Mouse (Mus musculus) heart, adult 9 months (tissue): ENCODE data around the gene Zp3.

Experiments used
- DNase-seq, 2 experiments: peaks; one replicate each; pipeline ENCODE4 v3.0.0; 2022; ENCODE audit warnings: low spot score in 2 of 2

The Zp3 gene

GRCm38 (mm10) chr5:135979904-135980303 lies at the start of gene Zp3:
Zp3 (plus strand) TSS chr5:135980099.
- DNase-seq: no peak

- DNase-seq: no peak
These were observed 48.4 kb upstream of the Zp3 start for GRCm38 (mm10) chr5:135931526-135931925.

DNA sequence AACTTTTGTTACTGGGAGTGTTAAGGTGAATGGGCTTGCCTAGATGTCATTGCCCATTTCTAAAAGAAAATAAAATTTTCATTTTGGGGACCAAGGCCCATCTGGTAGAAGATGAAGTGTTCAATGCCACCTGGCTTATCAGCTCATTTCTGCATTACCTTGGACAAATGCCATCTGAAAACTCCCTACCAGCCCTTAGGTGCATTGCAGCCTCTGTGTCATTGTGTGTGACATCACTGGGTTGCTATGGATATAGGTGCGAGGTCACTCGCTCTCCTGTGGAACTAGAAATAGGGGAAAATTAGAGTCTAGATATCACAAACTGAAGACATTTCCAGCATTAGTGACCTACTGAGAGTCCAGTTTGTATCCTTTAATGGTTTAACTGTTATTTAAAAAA lies 47.5 kb upstream of the Zp3 start:
- no peak for DNase-seq

DNA sequence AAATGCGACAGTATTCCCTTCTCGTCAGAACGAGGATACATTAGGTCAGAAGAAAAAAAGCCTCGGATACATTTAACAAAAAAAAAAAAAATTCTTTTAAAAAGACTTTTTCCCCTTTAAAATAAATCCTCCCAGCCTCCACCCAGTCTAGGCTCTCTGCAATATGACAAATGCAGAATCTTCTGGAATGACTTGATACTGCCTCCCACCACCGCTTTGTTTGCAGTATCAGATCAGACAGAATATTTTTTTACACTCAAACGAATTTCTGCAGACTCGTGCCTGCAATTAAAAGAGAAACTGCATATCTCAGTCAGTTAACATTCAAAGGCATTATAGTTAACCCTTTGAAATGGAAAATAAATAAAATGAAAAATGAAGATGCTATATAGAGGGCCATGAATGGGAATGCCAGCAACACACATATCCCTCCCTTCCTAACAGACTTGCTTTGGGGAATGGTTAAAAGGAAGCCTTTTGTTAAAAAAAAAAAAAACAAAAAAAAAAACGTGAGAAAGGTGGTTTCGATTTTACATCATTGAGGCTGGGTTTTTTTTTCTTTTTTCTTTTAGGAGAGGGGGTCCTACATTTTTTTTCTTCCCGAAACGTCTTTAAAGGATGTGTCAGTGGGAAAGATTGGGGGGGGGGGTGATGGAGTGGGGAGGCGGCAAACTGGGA lies 46.5 kb upstream of the Zp3 start:
- DNase-seq: no peak

DNA sequence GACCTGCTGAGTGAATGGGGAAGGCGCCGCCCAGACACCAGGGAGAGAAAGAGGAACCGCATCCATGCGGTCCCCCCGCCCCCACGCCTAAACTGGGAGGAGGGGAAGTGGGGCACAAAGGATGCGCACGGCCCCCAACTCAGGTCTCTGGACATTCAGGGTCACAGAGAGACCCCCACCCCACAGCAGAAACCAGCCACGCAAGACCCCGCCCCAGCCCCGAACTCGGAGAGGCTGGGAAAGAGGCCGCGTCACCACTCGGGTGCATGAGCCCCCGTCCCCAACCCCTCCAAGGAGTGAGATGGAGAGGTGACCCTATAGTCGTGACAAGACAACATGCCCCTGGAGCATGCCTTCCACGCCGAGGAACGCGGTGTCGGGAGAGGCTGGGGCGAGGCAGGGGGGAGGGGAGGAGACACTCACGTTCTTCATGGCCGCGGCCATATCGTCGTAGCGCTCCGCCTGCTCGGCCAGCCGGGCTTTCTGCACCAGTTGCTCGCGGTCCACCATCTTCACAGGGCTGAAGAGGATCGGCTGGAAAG lies 45.9 kb upstream of the Zp3 start:
- DNase-seq: peak; percentile 61 to 68

DNA sequence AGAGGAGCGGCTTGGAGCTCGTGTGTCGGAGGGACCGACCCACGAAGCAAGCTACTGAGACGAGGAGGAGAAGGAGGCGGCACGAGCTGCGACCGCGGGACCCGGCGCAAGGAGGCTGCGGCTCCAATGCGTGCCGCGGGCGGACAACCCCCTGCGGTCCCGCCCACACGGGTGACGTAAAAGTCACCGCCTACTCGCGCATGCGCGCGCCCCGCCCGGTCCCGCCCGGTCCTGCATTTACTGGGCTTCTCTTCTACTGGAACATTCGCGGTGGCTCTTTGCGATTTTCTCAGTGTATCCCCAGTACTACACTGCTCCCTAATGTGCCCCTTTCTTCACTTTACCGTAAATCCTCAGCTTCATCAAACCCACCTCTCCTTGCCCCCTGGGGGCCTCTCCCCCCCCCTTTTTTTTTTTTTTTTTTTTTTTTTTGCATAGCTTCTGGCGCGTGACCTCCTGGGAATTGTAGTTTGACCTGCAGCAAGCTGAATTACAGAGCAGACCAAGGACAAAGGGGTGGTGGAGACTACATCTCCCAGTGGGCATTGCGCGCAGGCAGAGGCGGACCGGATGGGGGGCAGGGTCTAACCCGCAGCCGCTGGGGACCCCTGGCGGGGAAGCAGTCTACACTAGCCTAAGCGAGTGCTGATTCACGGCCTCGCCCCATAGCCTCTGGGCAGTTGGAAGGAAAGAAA lies 45.3 kb upstream of the Zp3 start, which contains the start of gene Ywhag:
Gene Ywhag (minus strand): TSS at position 136 of the 695 bp plus-strand sequence.
- DNase-seq: peak; percentile 97

DNA sequence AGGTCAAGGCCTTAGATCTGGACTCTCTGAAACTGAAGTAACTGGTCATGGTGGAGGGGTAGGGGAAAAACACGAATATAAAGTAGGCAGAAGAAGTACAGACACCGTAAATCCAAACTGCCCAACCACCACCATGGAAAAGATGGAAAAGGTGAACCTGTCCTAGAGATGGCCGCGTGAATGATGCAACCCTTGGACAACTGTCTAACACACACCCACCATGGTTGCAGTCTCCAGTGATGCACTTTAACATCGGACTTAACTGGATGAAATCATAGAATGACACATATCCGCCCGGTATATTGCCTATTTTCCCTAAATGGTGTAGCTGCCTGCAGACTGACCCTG lies 44.7 kb upstream of the Zp3 start:
- no peak for DNase-seq

- no peak for DNase-seq
These were observed 44.2 kb upstream of the Zp3 start for GRCm38 (mm10) chr5:135935641-135936190.

- no peak for DNase-seq
These were observed 39.3 kb upstream of the Zp3 start for GRCm38 (mm10) chr5:135940587-135940986.

GRCm38 (mm10) chr5:135942710-135943109 lies 37.2 kb upstream of the Zp3 start:
- DNase-seq: no peak

DNA sequence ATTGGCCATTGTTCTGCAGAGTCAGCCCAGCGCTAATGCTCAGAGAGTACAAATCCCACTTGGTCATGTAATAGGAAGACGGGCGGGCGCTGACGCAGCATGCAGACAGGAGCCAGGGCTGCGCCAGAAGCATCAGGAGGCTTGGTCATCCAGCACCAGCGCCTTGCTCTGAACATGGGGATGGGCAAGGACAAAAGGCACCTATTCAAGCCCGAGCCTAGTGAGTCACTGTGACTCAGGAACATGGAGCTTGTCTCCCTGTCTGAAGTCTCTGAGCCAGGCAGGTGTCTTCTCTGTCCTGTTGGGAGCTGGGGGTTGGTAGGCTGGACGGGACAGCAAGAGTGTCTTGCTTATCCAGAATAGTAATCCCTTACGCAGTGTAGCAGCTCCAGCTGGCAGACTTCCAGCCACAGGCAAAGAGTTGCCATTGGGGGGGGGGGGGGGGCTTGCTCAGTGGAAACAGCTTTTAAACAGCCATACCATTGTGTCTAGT lies 33.9 kb upstream of the Zp3 start:
- DNase-seq: no peak

GRCm38 (mm10) chr5:135946621-135947020 lies 33.3 kb upstream of the Zp3 start:
- DNase-seq: no peak

DNA sequence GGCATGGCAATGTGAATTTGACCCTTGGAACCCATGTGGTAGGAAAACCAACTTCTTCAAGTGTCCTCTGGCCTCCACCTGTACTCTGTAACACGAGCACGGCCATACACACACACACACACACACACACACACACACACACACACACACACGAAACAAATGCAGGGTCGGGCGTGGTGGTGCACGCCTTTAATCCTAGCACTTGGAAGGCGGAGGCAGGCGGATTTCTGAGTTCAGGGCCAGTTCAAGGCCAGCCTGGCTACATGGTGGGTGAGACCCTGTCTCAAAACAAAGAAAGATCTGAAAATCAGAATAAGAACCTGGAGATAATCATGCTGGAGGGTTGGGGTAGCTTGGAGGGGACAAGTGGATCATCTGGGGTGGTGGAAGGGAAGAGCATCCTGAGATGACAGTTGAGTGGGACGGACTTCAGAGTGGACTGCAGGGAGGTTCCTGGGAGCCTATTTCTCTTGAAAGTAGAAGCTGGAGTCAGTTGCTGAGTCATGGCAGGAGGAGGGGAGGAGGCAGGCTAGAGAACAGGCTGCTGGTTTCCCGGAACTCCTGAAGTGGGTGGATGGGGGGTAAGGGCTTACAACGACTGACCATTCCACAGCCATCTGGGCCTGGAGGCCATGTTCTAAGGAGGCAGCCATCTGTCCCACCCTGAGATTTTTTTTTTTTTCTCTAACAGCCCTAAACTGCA lies 29.0 kb upstream of the Zp3 start:
- DNase-seq: no peak

GRCm38 (mm10) chr5:135951660-135952059 lies 28.2 kb upstream of the Zp3 start:
- no peak for DNase-seq

DNA sequence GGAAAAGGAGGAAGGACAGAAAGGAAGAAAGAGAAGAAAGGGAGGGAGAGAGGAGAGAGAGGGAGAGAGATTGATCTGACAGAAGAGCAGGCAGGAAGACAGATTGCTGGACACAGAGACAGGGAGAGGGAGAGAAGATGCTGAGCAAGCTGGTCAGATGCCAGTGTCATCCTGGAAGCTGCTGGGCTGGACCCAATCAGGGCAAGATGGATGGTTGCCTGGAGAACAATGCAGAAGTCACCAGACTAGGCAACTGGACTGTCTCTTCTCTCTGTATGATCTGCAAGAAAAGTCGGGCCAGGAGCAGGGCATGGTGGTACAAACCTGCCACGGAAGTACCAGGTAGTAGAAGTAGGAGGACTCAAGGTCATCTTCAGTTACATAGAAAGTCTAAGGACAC lies 27.1 kb upstream of the Zp3 start:
- DNase-seq: no peak

GRCm38 (mm10) chr5:135956300-135957206 lies 23.3 kb upstream of the Zp3 start:
- DNase-seq: no peak

DNA sequence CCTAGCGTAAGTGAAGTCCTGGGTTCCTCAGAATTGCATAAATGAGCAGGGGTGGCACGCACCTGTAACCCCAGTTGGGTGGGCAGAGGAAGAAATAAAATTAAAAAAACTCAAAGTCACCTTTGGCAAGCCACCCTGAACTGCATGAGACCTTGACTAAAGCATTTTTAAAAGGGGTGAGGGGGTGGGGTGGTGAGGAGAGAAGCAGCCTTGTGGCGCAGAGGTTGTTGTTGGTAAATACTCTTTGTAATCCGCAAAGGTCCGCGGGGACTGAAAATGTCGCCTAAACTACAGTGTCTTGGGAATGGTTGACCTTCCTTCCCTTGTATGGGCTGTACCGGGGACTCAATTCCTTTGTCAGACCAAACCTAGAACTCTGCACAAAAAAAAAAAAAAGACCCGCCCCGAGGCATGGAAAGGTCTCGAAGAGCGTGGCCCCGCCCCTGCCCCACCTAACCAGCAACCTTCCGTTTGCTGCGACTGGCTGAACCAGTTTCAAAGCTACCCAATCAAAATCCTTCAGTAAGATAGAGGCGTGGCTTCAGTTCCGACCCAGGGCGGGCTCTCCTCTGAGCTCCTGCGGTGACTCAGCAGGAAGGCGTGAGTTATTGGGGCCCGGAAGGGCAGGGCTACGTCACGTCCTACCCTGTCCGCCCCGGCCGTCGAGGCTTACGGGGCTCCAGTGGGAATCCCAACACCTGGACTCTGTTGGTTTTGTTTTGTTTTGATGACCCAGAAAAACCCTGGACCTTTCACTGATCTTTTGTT lies 22.5 kb upstream of the Zp3 start:
- peak; percentile 98 to 99 for DNase-seq

DNA sequence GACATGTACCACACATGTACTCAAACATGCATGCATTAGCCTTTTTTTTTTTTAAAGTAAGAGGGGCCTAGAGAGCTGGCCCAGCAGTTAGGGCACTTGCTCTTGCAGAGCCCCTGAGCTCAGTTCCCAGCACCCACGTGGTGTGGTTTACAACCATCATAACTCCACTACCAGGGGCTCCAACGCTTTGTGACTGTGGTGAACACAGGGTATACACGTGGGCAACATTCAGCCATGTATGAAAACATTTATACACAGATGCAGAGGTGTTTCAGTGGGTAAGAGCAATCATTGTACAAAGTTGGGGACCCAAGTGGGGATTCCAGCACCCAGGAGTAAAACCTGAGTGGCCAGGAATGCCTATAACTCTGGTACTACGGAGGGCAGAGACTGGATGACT lies 21.5 kb upstream of the Zp3 start:
- DNase-seq: no peak

- DNase-seq: no peak
These were observed 20.0 kb upstream of the Zp3 start for GRCm38 (mm10) chr5:135959911-135960310.

DNA sequence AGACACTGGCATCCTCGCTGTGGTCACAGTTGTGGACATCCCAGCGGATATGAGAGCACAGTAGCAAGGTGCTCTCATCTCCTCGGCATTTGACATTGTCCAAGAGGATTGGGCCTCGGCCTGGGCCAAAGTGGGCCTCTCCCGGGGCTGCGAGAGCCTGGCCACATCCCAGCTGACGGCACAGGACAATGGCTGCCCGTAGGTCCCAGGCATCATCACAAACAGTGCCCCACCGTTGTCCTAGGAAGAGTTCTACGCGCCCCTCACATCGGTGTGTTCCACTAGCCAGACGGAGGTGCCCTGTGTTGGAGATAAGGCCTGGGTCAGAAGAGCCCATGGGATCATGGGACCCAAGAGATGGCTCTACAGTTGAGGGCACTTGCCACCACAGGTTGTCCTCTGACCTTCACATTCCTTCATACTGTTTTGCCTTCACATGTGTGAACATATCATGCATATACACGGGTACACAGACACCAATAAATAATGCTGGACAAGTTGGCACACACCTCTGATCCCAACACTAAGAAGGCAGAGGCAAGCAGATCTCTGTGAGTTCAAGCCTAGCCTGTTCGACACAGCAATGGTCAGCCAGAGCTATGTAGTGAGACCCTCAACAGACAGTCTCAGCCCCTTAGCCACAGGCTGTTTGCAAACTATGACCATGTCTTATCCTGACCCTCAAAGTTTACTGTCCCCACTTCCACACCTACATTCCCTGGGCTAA lies 18.8 kb upstream of the Zp3 start:
- no peak for DNase-seq
